Mouse (Mus musculus) layer of hippocampus, postnatal 25 days (tissue): ENCODE results near the gene Gjc3. TPM values are rescaled to one million over a fixed set of nuclear protein-coding genes. Genes with fewer than 3 reads are reported as not detected.

Source experiments
- DNase-seq, 2 experiments: peaks; one replicate each; pipeline ENCODE4 v3.0.0; 2022; ENCODE audit warnings: mixed read lengths in 2 of 2, low spot score in 1 of 2; ENCODE audit errors: extremely low spot score in 1 of 2
- total RNA-seq, 2 experiments: library from RNA; stranded (reverse); gene quantifications; 2 replicates each; pipeline ENCODE4 v1.2.3; 2021

Gjc3 gene
- total RNA-seq, 2 experiments from 2014 or later = 28.5 to 31.3 TPM

- DNase-seq = no peak
Measured at GRCm38 (mm10) chr5:137915550-137915949, 47.3 kb downstream of the Gjc3 start.

DNA sequence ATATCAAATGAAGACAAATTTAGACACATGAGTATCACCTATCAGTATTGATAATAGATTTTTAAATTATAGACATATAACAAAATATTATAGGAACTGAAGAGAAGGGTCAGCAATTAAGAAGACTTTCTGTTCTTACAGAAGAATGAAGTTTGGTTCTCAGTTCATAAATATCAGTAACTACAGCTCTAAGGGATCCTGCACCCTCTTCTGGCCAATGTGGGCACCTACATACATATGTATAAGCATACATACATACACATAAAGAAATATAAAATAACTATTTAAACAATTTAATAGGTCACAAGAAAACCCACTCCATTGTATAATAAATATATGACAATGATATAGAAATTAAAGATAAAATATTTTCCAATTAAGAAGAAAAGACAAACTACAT is 48.4 kb downstream of the Gjc3 start:
- no peak for DNase-seq

- no peak for DNase-seq
Measured at GRCm38 (mm10) chr5:137909564-137910262, 53.2 kb downstream of the Gjc3 start.

Other genes starting within 250 kb of the Gjc3 start
- 10 to 100 TPM; 63.9 to 65.5 TPM for gene Nyap1, start 221.5 kb downstream of the Gjc3 start, total RNA-seq
- gene Tsc22d4, start 217.4 kb downstream of the Gjc3 start, total RNA-seq = 100 to 1,000 TPM; 203 to 214 TPM
- 10 to 100 TPM; 24.7 to 26.2 TPM for gene Ppp1r35, start 184.2 kb downstream of the Gjc3 start, total RNA-seq
- 10 to 100 TPM; 40.1 to 42.8 TPM for gene Mepce, start 175.4 kb downstream of the Gjc3 start, total RNA-seq
- 1 to 10 TPM; 6.1 to 6.2 TPM for gene Zcwpw1, start 175.3 kb downstream of the Gjc3 start, total RNA-seq
- under 1 TPM; 0.82 to 0.91 TPM for gene Pilra, start 126.8 kb downstream of the Gjc3 start, total RNA-seq
- gene Pilrb1, start 105.0 kb downstream of the Gjc3 start, total RNA-seq = not detected
- gene Pilrb2, start 91.3 kb downstream of the Gjc3 start, total RNA-seq = not detected
- under 1 TPM; 0.17 to 0.28 TPM for gene Cyp3a13, start 41.5 kb downstream of the Gjc3 start, total RNA-seq
- not detected for gene Azgp1, start 18.4 kb upstream of the Gjc3 start, total RNA-seq
- gene Smok3a, start 58.2 kb upstream of the Gjc3 start, total RNA-seq = not detected
- not detected for gene Smok3b, start 58.3 kb upstream of the Gjc3 start, total RNA-seq
- gene Smok3c, start 90.1 kb upstream of the Gjc3 start, total RNA-seq = not detected
- 10 to 100 TPM; 40.4 to 43.3 TPM for gene Zkscan1, start 122.0 kb upstream of the Gjc3 start, total RNA-seq
- gene Zscan21, start 153.8 kb upstream of the Gjc3 start, total RNA-seq = 10 to 100 TPM; 14.1 to 16.7 TPM
- gene Zfp113, start 192.6 kb upstream of the Gjc3 start, total RNA-seq = 10 to 100 TPM; 12.8 to 15.3 TPM
- 100 to 1,000 TPM; 136 to 143 TPM for gene Cops6, start 198.0 kb upstream of the Gjc3 start, total RNA-seq
- 10 to 100 TPM; 22.8 to 26.7 TPM for gene Ap4m1, start 208.9 kb upstream of the Gjc3 start, total RNA-seq
- 10 to 100 TPM; 18.3 to 19.3 TPM for gene Mcm7, start 209.3 kb upstream of the Gjc3 start, total RNA-seq
- 10 to 100 TPM; 40.5 to 42.7 TPM for gene Taf6, start 224.4 kb upstream of the Gjc3 start, total RNA-seq
- 10 to 100 TPM; 15.7 to 16.1 TPM for gene Cnpy4, start 224.4 kb upstream of the Gjc3 start, total RNA-seq
- 10 to 100 TPM in 1 of 2 experiments, 1 to 10 TPM in 1; 9.1 to 10.1 TPM for gene Mblac1, start 231.2 kb upstream of the Gjc3 start, total RNA-seq